Mouse (Mus musculus) frontal cortex, postnatal 10 days (tissue): Measurements from ENCODE around the gene Abi3.
"Not testable (repeated sequence)": the region's sequence is repeated elsewhere in the genome, so short reads cannot be mapped to it uniquely, and the experiment has no call there.

ENCODE experiments used
- DNase-seq, 2 experiments: peaks; one replicate each; pipeline ENCODE4 v3.0.0; 2022; ENCODE audit warnings: low spot score in 2 of 2, mixed read lengths in 1 of 2

The Abi3 gene

DNA sequence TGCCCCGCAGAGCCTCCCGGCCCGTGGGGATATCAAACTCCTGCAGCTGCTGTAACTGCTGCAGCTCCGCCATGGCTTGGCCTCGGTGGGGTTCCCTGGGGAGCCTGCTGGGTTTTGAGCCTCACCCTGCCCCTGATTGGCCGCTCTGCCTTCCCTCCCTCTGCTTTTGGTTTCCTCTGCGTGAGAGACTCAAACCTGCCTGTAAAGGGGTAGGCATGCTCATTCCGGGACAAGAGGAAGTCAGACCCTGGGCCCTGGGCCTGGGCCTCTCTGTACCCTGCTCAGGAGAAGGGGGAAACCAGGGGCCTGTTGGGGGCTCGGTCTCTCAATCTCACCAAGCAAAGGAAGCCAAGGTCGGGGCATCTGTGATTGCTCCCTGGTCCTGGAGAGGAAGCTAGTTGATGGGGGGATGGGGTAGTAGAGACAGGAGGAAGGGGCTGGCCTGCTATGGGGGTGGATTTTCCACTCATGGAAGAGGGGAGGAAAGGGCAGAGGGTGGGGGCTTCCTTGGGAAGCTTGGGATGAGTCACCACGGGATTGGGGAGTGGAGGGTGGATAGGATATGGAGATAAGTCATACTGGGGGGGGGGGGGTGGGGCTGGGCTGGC, at the start of gene Abi3:
Gene Abi3, minus strand, starts transcription at position 403 of the 608 bp plus-strand sequence.
- no peak for DNase-seq

GRCm38 (mm10) chr11:95890462-95891051, 48.3 kb upstream of the Abi3 start:
- no peak for DNase-seq

- DNase-seq: not testable (repeated sequence)
These were observed 37.6 kb upstream of the Abi3 start for GRCm38 (mm10) chr11:95879861-95880260.

- peak in 1 of 2 experiments; percentile 47 for DNase-seq
These were observed 34.0 kb upstream of the Abi3 start for GRCm38 (mm10) chr11:95876296-95876695.

DNA sequence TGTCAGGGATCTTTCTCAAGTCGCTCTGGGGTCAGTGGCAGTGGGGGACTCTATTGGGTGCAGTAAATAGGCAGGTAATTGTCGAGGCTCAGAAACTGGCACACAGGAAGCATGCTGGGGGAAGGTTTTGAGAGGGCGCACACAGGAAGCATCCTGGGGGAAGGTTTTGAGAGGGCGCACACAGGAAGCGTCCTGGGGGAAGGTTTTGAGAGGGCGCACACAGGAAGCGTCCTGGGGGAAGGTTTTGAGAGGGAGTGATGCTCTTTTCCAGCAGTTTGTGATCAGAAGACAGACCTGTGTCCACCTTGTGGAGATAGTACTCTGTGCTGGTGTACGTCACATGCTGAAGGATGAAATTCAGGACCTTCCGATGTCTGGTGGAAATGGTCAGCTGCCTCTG, 33.5 kb upstream of the Abi3 start:
- DNase-seq: no peak

DNA sequence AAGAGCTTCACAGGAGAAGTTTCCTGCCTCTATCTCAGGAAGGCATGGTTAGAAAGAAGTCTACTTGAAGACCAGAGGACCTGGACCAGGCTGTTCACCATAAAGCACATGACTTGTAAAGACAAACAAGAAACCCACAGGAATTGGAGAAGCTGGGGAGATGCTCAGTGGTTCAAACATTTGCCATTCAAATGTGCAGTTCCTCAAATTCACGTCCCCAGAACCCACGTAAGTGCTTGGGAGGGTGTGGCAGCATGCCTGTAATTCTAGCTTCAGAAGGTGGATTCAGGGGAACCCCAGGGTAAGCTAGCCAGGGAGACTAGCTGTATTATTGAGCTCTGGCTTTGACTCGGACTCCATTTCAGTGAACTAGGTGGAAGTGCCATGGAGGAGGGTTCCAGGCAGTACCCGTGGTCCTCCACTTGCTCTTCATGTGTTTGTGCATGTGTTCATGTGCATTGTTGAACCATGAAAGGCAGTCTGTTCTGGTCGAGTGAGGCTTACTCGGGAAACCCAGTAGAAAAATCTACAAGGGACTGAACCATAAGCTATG, 27.7 kb upstream of the Abi3 start:
- no peak for DNase-seq

DNA sequence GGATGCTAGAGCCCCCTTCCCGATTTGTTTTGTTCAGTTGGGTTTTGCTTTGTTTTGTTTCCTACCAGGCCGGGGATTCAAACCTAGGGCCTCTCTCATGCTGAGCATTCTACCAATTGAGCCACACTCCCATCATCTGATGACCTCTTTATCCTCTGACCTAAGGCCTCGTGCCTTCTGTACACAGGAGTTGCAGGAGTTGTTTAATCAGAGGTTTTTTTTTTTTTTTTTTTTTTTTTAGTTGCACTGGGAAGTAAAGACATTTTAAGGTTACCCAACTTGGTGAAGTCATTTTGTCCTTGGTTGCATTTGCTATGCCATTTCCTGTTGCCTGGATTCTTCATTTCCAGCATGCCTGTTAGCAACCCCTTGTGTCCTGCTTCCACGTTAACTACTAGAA, 27.2 kb upstream of the Abi3 start:
- no peak for DNase-seq

GRCm38 (mm10) chr11:95861397-95861796, 19.1 kb upstream of the Abi3 start:
- no peak for DNase-seq

GRCm38 (mm10) chr11:95860071-95860490, 17.8 kb upstream of the Abi3 start:
- DNase-seq: no peak

DNA sequence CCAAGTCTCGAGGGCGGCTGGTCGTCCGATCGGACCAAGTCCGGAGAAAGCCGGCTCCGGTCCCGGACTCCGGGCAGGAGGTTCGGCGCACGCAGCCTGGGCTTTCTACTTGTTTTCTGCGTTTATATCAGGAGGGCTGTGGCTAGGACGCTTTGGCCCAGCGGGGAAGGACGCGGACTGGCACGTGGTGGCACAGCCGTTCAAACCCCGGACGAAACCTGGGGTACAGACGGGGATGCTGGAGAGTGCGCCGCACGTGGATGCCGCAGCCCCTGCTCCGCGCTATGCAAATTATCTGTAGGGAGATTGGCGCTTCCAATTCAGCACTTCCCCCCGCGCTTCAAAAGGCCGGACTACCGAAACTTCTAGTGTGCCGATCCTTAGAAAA, 17.2 kb upstream of the Abi3 start:
- DNase-seq: peak; percentile 61 to 69

DNA sequence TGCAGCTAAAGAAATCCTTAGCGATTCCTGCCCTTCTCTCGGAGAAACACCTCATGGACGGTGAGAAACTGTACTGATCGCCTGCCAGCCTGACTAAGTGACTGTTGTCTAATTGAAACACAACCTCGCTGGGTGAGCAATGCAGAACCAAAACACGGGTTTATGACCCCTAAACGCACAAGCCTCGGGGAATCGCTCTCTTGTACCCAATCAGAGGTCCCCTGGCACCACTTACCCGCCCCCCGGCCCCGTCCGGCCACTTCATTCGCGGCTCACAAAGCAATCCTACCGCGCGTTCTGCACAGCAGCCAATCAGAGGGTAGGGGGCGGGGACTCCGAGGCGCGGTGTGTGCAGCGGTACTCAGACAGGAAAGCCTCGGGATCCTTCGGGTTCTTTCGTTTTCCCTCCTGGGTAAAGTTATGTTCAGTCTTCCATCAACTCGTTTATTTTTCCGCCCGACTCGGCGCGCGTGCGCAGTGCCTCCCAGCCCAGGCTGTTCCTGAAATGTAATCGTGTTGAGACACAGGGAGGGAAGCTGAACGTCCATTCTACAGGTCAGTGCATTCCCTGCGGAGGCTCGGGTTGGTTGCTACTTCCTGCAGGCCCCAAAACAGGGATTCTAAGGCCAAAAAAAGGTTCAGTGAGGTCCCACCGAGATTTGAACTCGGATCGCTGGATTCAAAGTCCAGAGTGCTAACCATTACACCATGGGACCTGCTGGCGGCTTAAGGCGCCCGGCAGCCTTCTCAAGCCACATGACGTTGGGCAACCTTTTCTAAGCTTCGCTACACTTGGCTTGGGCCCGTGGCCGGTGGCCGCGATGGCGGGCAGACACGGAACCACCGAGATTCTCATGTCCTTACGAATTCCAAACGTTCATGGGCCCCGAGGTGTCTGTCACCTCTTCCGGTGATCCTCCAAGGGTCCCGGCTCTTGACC, 16.5 kb upstream of the Abi3 start:
- peak; percentile 96 to 99 for DNase-seq

DNA sequence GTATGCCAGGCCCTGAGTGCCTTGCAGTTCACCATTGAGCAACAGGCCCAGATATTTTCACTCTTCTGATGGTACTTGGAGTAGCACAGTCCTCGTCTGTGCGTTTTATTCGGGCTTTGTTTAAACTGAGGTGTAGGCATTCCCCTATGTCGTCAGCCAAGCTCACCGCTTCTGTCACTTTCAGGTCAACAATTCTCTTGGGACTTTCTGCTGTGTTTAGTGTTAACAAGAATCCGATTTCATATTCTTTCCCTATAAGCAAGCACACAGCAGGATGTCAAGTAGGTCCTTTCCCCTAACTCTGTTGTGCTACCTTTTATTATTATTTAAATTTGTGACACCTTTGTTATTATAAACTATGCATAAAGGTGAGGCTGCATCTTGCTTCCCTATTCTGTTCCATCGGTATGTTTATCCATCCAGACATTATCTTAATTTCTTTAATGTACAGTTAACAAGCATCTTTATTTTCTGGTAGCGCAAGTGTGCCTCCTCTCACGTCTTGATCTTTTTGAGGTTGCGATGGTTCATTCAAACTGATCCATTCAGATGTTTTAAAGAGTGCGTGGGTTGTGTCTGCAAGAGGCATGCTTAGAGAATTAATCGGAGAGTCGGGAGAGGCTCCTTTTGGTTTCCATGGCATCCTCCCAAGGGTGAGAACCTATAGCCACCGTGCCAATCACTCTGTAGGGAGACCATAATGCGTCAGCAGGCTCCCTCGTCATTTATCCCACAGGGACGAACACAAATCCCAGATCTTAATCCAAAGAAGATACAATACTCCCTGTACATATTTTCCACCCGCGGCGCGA, 15.6 kb upstream of the Abi3 start:
- DNase-seq: peak in 1 of 2 experiments; percentile 55

GRCm38 (mm10) chr11:95857306-95857705, 15.0 kb upstream of the Abi3 start:
- DNase-seq: no peak

GRCm38 (mm10) chr11:95853684-95854083, 11.4 kb upstream of the Abi3 start:
- no peak for DNase-seq

GRCm38 (mm10) chr11:95850898-95851297, 8.6 kb upstream of the Abi3 start:
- DNase-seq: no peak

- DNase-seq: no peak
These were observed 2.7 kb upstream of the Abi3 start for GRCm38 (mm10) chr11:95844935-95845334.

DNA sequence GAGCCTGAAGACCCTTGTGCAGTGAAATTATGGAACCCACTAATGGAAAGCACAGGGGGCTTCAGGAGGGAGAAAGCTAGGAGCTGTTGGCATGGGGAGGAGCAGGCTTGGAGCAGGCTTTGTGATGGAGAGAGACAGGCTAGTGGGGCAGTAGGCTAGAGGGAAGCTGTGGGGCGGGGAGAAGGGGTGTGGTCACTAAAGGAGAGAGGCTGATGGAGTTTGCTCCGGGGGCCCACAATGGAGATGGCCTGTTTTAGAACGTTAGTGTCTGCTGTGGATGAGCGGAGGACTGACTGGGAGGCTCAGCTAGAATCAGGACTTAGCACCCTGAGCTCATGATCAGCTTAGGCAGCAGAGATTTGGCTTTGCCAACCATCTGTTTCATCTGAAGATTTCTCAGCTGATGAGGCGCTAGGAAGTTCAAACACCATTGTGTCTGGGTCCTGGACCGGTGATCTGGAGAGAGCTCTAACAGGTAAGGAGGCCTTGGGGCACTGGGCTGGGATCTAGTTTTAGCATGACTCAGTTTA, 1.2 kb upstream of the Abi3 start:
- no peak for DNase-seq

GRCm38 (mm10) chr11:95842953-95843352, 677 bp upstream of the Abi3 start:
- DNase-seq: no peak

- DNase-seq: no peak
These were observed 812 bp downstream of the Abi3 start for GRCm38 (mm10) chr11:95841498-95841830.

- no peak for DNase-seq
These were observed 1.4 kb downstream of the Abi3 start for GRCm38 (mm10) chr11:95840694-95841497.
